Mouse (Mus musculus): Measurements from ENCODE around the gene Spata2. TPM values are rescaled to one million over a fixed set of nuclear protein-coding genes. Genes with fewer than 3 reads are reported as not detected.

Spata2 gene
- polyA plus RNA-seq, 1 experiment = 13.6 TPM

- Histone ChIP-seq H3K9me3 (replicated peaks; ENCODE audit: control insufficient read depth, insufficient read depth, low read length, poor library complexity, severe bottlenecking) (no peaks in the 10 kb centered on the region), H3K27me3 (ENCODE audit: control insufficient read depth, insufficient read depth, low read length, poor library complexity, severe bottlenecking) (no peaks in the 10 kb centered on the region), H3K36me3 (ENCODE audit: control insufficient read depth, insufficient read depth, low read length, poor library complexity, severe bottlenecking) (peaks cover 37% of the 10 kb centered on the region), H3K4me1 (ENCODE audit: control insufficient read depth, insufficient read depth, low read length) (no peaks in the 10 kb centered on the region), H3K4me3 (ENCODE audit: low read depth, low read length) (no peak overlapping the region), H3K27ac (ENCODE audit: insufficient read depth, low read length) (no peak overlapping the region), H3K9ac (ENCODE audit: low read depth, poor library complexity, severe bottlenecking) (no peak overlapping the region)
- no peak for TF ChIP-seq EP300 (IDR thresholded peaks at IDR 0.05; ENCODE audit: insufficient read depth, low read depth, low read length)
Measured at GRCm38 (mm10) chr2:167435631-167436030, 57.1 kb downstream of the Spata2 start.

- H3K9me3 ChIP-seq (replicated peaks; ENCODE audit: control insufficient read depth, insufficient read depth, low read length, poor library complexity, severe bottlenecking) = no peaks in the 10 kb centered on the region
- no peaks in the 10 kb centered on the region for H3K4me1 ChIP-seq (ENCODE audit: control insufficient read depth, insufficient read depth, low read length)
- peaks cover 37% of the 10 kb centered on the region for H3K36me3 ChIP-seq (ENCODE audit: control insufficient read depth, insufficient read depth, low read length, poor library complexity, severe bottlenecking)
- no peaks in the 10 kb centered on the region for H3K27me3 ChIP-seq (ENCODE audit: control insufficient read depth, insufficient read depth, low read length, poor library complexity, severe bottlenecking)
- no peak overlapping the region for H3K4me3 ChIP-seq (ENCODE audit: low read depth, low read length)
- TF ChIP-seq POLR2A (IDR thresholded peaks at IDR 0.05; ENCODE audit: insufficient read depth, low read length) = no peak
- no peak for TF ChIP-seq CTCF (IDR thresholded peaks at IDR 0.05; ENCODE audit: low read depth, low read length)
- TF ChIP-seq EP300 (IDR thresholded peaks at IDR 0.05; ENCODE audit: insufficient read depth, low read depth, low read length) = no peak
- H3K27ac ChIP-seq (ENCODE audit: insufficient read depth, low read length) = no peak overlapping the region
- H3K9ac ChIP-seq (ENCODE audit: low read depth, poor library complexity, severe bottlenecking) = no peak overlapping the region
Measured at GRCm38 (mm10) chr2:167434570-167434969, 58.1 kb downstream of the Spata2 start.

- H3K27me3 ChIP-seq (ENCODE audit: control insufficient read depth, insufficient read depth, low read length, poor library complexity, severe bottlenecking) = no peaks in the 10 kb centered on the region
- H3K27ac ChIP-seq (ENCODE audit: insufficient read depth, low read length) = 0 out of 2 replicates have a peak overlapping the region, but pooled peaks have one; percentile 4
- H3K4me3 ChIP-seq (ENCODE audit: low read depth, low read length) = no peak overlapping the region
- peaks cover 48% of the 10 kb centered on the region for H3K36me3 ChIP-seq (ENCODE audit: control insufficient read depth, insufficient read depth, low read length, poor library complexity, severe bottlenecking)
- TF ChIP-seq CTCF (IDR thresholded peaks at IDR 0.05; ENCODE audit: low read depth, low read length) = no peak
- no peak for TF ChIP-seq POLR2A (IDR thresholded peaks at IDR 0.05; ENCODE audit: insufficient read depth, low read length)
- 0 out of 2 replicates have a peak, but pooled peaks have one; percentile 6 for TF ChIP-seq EP300 (IDR thresholded peaks at IDR 0.05; ENCODE audit: insufficient read depth, low read depth, low read length)
- H3K4me1 ChIP-seq (ENCODE audit: control insufficient read depth, insufficient read depth, low read length) = peaks cover 3% of the 10 kb centered on the region
- H3K9me3 ChIP-seq (replicated peaks; ENCODE audit: control insufficient read depth, insufficient read depth, low read length, poor library complexity, severe bottlenecking) = no peaks in the 10 kb centered on the region
- no peak overlapping the region for H3K9ac ChIP-seq (ENCODE audit: low read depth, poor library complexity, severe bottlenecking)
Measured at GRCm38 (mm10) chr2:167431418-167431776, 61.3 kb downstream of the Spata2 start.

Other genes starting within 250 kb of the Spata2 start
- 23.9 and 30.5 TPM in 2 replicates for gene B4galt5, start 143.7 kb downstream of the Spata2 start, polyA plus RNA-seq (2011; ENCODE audit: insufficient read depth, insufficient read length, low read depth, missing spikeins)
- 44.8 and 49.1 TPM in 2 replicates for gene Slc9a8, start 71.2 kb downstream of the Spata2 start, polyA plus RNA-seq (2011; ENCODE audit: insufficient read depth, insufficient read length, low read depth, missing spikeins)
- 87.5 and 97.0 TPM in 2 replicates for gene Rnf114, start 242 bp downstream of the Spata2 start, polyA plus RNA-seq (2011; ENCODE audit: insufficient read depth, insufficient read length, low read depth, missing spikeins)
- gene Snai1, start 45.3 kb upstream of the Spata2 start, polyA plus RNA-seq (2011; ENCODE audit: insufficient read depth, insufficient read length, low read depth, missing spikeins) = 5.9 and 6.7 TPM in 2 replicates
- 189 and 193 TPM in 2 replicates for gene Ube2v1, start 139.2 kb upstream of the Spata2 start, polyA plus RNA-seq (2011; ENCODE audit: insufficient read depth, insufficient read length, low read depth, missing spikeins)
- 3.2 and 7.0 TPM in 2 replicates for gene Gm20431, start 168.6 kb upstream of the Spata2 start, polyA plus RNA-seq (2011; ENCODE audit: insufficient read depth, insufficient read length, low read depth, missing spikeins)
- gene Cebpb, start 196.0 kb upstream of the Spata2 start, polyA plus RNA-seq (2011; ENCODE audit: insufficient read depth, insufficient read length, low read depth, missing spikeins) = 9.2 and 10.4 TPM in 2 replicates
- 41.9 and 45.6 TPM in 2 replicates for gene Tmem189, start 196.9 kb upstream of the Spata2 start, polyA plus RNA-seq (2011; ENCODE audit: insufficient read depth, insufficient read length, low read depth, missing spikeins)